Mouse (Mus musculus): ENCODE measurements around the gene Draxin.

DNA sequence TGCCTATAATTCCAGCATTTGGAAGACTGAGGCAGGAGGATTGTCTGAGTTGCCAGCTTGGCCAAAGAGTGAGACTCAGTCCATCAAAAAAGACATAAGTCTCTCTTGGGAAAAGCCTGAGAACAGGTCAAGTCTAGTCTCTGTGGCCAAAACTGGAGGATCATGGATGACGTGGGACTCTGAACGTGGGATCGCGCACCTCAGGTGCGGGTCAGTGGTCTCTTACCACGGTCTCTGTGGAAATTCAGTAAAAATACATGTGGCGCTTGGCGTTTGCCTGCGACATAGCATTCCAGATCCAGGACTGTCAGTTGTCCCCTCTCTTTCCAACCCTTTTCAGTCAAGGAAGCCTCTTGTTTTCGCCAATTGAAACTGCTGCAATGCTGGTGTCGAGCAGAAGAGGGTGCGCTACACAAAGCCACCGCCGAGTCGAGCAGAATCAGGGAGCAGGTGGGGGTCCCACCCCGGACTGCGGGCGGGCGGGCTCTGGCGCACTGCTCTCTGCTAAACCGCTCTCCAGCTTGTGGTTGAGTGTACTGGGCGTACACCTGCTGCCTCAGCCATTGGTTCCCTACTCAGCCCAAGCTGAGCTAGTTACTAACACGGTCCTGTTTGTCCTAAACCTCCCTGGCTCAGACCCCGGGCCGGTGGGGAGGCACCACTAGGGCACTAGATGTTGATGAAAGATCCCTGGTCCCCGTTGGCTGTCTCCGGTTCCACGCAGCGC lies 28.5 kb downstream of the Draxin start:
- peak; percentile 21; the same call in 1 of the 2 replicates for TF ChIP-seq CTCF (IDR thresholded peaks at IDR 0.05; ENCODE audit: control insufficient read depth, insufficient read depth, low read length)
- no peak for TF ChIP-seq POLR2A (IDR thresholded peaks at IDR 0.05; ENCODE audit: borderline replicate concordance, control insufficient read depth, low read depth, low read length)
